Mouse (Mus musculus) brain, embryonic 14.5 days (tissue): ENCODE data around the gene Rasa3.

Experiments
- CTCF ChIP-seq: fragments of 200-500 bp; IDR thresholded peaks from 2 replicates; pipeline ENCODE4 v1.5.1; 2012; ENCODE audit warnings: inconsistent platforms, mild to moderate bottlenecking, moderate library complexity, borderline replicate concordance; ENCODE audit not compliant: insufficient read depth, insufficient read length; ENCODE audit errors: extremely low read depth
- POLR2A ChIP-seq: fragments of 200-500 bp; IDR thresholded peaks from 2 replicates; pipeline ENCODE4 v1.6.1; 2012; ENCODE audit warnings: mild to moderate bottlenecking, inconsistent platforms, borderline replicate concordance; ENCODE audit not compliant: poor library complexity, insufficient read depth, insufficient read length, severe bottlenecking; ENCODE audit errors: extremely low read depth

GRCm38 (mm10) chr8:13626114-13626513, 51.3 kb downstream of the Rasa3 start:
- TF ChIP-seq CTCF, result no peak
- TF ChIP-seq POLR2A, result no peak
